20 mouse cellular contexts compared by ENCODE assay signal in the genomic region with DNA sequence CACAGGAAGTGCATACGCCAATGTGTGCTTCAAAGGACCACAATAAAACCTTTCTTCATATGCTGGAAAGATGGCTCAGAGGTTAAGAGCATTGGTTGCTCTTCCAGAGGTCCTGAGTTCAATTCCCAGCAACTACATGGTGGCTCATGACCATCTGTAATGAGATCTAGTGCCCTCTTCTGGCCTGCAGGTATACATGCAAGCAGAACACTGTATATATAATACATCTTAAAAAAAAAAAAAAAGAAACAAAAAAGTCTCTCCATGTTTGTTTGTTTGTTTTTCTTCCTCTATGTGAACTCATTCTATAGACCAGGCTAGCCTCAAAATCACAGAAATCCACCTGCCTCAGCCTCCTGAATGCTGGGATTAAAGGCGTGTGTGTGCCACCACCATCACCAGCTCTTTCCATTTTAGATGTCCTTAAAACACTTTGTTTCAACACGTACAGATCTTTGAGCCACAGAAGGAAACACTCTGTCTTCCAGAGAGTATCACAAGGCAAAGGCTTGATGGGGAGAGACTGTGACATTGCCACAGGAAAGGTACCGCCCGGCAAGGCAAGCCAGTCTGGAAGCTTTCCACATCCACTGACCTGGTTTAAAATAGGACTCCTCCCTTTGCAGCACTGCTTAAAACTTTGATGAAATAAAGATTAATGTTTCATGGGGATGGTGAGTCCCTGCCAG. TPM values are rescaled to one million over a fixed set of nuclear protein-coding genes. Genes with fewer than 3 reads are reported as not detected.
DNase-seq lines count a peak whose midpoint lies in the region; ATAC-seq and TF ChIP-seq lines count a peak whose summit lies in the region.
"Had no signal": no experiment of that assay in that cellular context is flagged by ENCODE, and none has a peak within 500 bp of the region (broad histone marks: within the 10 kb centered on the region; RNA-seq: fewer than 3 reads in every experiment).

No protein-coding gene starts in this region.

- no peaks in the 10 kb centered on the region for H3K4me1 ChIP-seq in intestine, postnatal 0 days (replicated peaks; ENCODE audit: control insufficient read depth, insufficient read depth, low read length)
- H3K4me1 ChIP-seq in intestine, embryonic 16.5 days (ENCODE audit: control insufficient read depth, insufficient read depth, low read length) = no peaks in the 10 kb centered on the region
- H3K4me1 ChIP-seq in spleen, adult 2 months (ENCODE audit: control insufficient read depth, insufficient read depth, insufficient read length) = peaks cover 14% of the 10 kb centered on the region; the same call in 1 of the 2 replicates
- H3K4me1 ChIP-seq: heart, embryonic 13.5 days; hindbrain, embryonic 10.5 days; limb, embryonic 13.5 days; liver, embryonic 15.5 days; neural tube, embryonic 12.5 days had no signal

- H3K4me3 ChIP-seq in intestine, postnatal 0 days (ENCODE audit: low read depth, low read length) = no peak overlapping the region
- no peak overlapping the region for H3K4me3 ChIP-seq in intestine, embryonic 16.5 days (ENCODE audit: low read length)
- no peak overlapping the region for H3K4me3 ChIP-seq in spleen, adult 2 months (ENCODE audit: extremely low read depth, insufficient read depth, insufficient read length)
- H3K4me3 ChIP-seq: erythroblast, embryonic 14.5 days; heart, embryonic 13.5 days; hindbrain, embryonic 10.5 days; limb, embryonic 13.5 days; liver, embryonic 15.5 days; neural tube, embryonic 12.5 days had no signal

- H3K27ac ChIP-seq in intestine, postnatal 0 days (ENCODE audit: low read depth, low read length) = no peak overlapping the region
- H3K27ac ChIP-seq in intestine, embryonic 16.5 days (ENCODE audit: low read length) = no peak overlapping the region
- peak overlapping the region; percentile 72 for H3K27ac ChIP-seq in spleen, adult 2 months (ENCODE audit: insufficient read depth, low read length)
- H3K27ac ChIP-seq: heart, embryonic 13.5 days; hindbrain, embryonic 10.5 days; limb, embryonic 13.5 days; liver, embryonic 15.5 days; neural tube, embryonic 12.5 days had no signal

- H3K4me2 ChIP-seq in intestine, postnatal 0 days (replicated peaks; ENCODE audit: low read depth) = no peak overlapping the region
- H3K4me2 ChIP-seq in intestine, embryonic 16.5 days (ENCODE audit: low read depth, low read length) = no peak overlapping the region
- H3K4me2 ChIP-seq: heart, embryonic 13.5 days; limb, embryonic 13.5 days; liver, embryonic 15.5 days; neural tube, embryonic 12.5 days had no signal

- TF ChIP-seq CTCF in intestine, postnatal 0 days (IDR thresholded peaks at IDR 0.05; ENCODE audit: low read depth) = peak; percentile 39
- TF ChIP-seq CTCF in spleen, adult 2 months (IDR thresholded peaks at IDR 0.05; ENCODE audit: extremely low read depth, insufficient read depth, insufficient read length, insufficient replicate concordance) = no peak

- no peaks in the 10 kb centered on the region for H3K27me3 ChIP-seq in intestine, postnatal 0 days (replicated peaks; ENCODE audit: control insufficient read depth, insufficient read depth, low read length)
- no peaks in the 10 kb centered on the region for H3K27me3 ChIP-seq in intestine, embryonic 16.5 days (replicated peaks; ENCODE audit: control insufficient read depth, insufficient read depth, low read length)
- no peaks in the 10 kb centered on the region for H3K27me3 ChIP-seq in spleen, adult 2 months (ENCODE audit: control insufficient read depth, insufficient read depth, low read length)
- H3K27me3 ChIP-seq: heart, embryonic 13.5 days; limb, embryonic 13.5 days; liver, embryonic 15.5 days; neural tube, embryonic 12.5 days had no signal

- no peak for TF ChIP-seq POLR2A in spleen, adult 2 months (IDR thresholded peaks at IDR 0.05; ENCODE audit: low read depth, low read length)

- H3K36me3 ChIP-seq in intestine, postnatal 0 days (ENCODE audit: control insufficient read depth, insufficient read depth) = peaks cover 22% of the 10 kb centered on the region
- H3K36me3 ChIP-seq in intestine, embryonic 16.5 days (ENCODE audit: control insufficient read depth, insufficient read depth, low read length) = peaks cover 7% of the 10 kb centered on the region
- no peaks in the 10 kb centered on the region for H3K36me3 ChIP-seq in spleen, adult 2 months (ENCODE audit: control insufficient read depth, insufficient read depth, low read length)

- ATAC-seq in intestine, postnatal 0 days = no peak
- no peak for ATAC-seq in intestine, embryonic 16.5 days
- ATAC-seq: inflammation-experienced regulatory T-cells, adult 6 months had no signal

- DNase-seq in cerebellum, adult 9-11 months = peak; percentile 7
- DNase-seq in cerebellum, adult 11-12 months = no peak
- no peak for DNase-seq in spleen, adult 2 months (ENCODE audit: low read depth in 1 of 2, low spot score in 2 of 2)
- DNase-seq in spleen, adult 12 weeks (ENCODE audit: low spot score) = no peak
- DNase-seq in frontal cortex, adult 2 months (ENCODE audit: extremely low spot score in 1 of 2, low spot score in 1 of 2) = no peak
- DNase-seq in spleen, postnatal 36 days (ENCODE audit: low spot score in 2 of 2) = no peak
- DNase-seq: cerebellum, postnatal 36 days; gastrocnemius, postnatal 10 days; kidney, postnatal 10 days; thymus, postnatal 25 days had no signal

- 96% methylated on average over 5 of the region's 5 CpGs for WGBS in intestine, postnatal 0 days
- WGBS in intestine, embryonic 16.5 days = 95% methylated on average over 5 of the region's 5 CpGs
- 74% methylated on average over 5 of the region's 5 CpGs for WGBS in spleen, adult 2 months

- 0 out of 2 replicates have a peak, but pooled peaks cover 3% of the 10 kb centered on the region for H3K9me3 ChIP-seq in intestine, postnatal 0 days (ENCODE audit: control insufficient read depth)
- no peaks in the 10 kb centered on the region for H3K9me3 ChIP-seq in intestine, embryonic 16.5 days (ENCODE audit: control insufficient read depth, low read length)
- H3K9me3 ChIP-seq: liver, embryonic 15.5 days had no signal

- no peak overlapping the region for H3K9ac ChIP-seq in intestine, postnatal 0 days (ENCODE audit: low read depth, low read length)
- H3K9ac ChIP-seq in intestine, embryonic 16.5 days (ENCODE audit: low read depth, low read length) = no peak overlapping the region
- H3K9ac ChIP-seq: heart, embryonic 13.5 days; limb, embryonic 13.5 days; liver, embryonic 15.5 days; neural tube, embryonic 12.5 days had no signal

RNA-seq across cellular contexts. Expression of gene Cartpt, which starts 54.2 kb away (rescaled TPM):
- 32.5 and 34.1 TPM in 2 replicates for polyA plus RNA-seq in intestine, postnatal 0 days (2015; fragmentation: Nextera tagmentation; extraction: Ambion mirVana)
- polyA plus RNA-seq in intestine, embryonic 16.5 days (2015; fragmentation: Nextera tagmentation; extraction: Ambion mirVana) = 20.8 and 25.7 TPM in 2 replicates
- polyA plus RNA-seq in spleen, adult 2 months (2012; rRNA removed) = not detected in 2 replicates
- polyA plus RNA-seq in frontal cortex, adult 2 months (2012; rRNA removed) = 13.6 and 25.7 TPM in 2 replicates
- polyA plus RNA-seq: erythroblast, embryonic 14.5 days; inflammation-experienced regulatory T-cells, adult 6 months; testis, adult 2 months had no signal

Comparison
In these comparisons a context has a peak if more than half of its experiments do, and no peak if none do; other contexts are left out.
1. RNA of gene Cartpt, which starts 54.2 kb away (polyA plus RNA-seq): 32.5 to 34.1 TPM in intestine, postnatal 0 days, 20.8 to 25.7 TPM in intestine, embryonic 16.5 days and 13.6 to 25.7 TPM in frontal cortex, adult 2 months; not detected in spleen, adult 2 months; every median in the first group is over 10 times any median in the second.